Mouse (Mus musculus): Measurements from ENCODE around the gene Vmn2r40.
"Not testable (repeated sequence)": the region's sequence is repeated elsewhere in the genome, so short reads cannot be mapped to it uniquely, and the experiment has no call there.

Vmn2r40 gene

DNA sequence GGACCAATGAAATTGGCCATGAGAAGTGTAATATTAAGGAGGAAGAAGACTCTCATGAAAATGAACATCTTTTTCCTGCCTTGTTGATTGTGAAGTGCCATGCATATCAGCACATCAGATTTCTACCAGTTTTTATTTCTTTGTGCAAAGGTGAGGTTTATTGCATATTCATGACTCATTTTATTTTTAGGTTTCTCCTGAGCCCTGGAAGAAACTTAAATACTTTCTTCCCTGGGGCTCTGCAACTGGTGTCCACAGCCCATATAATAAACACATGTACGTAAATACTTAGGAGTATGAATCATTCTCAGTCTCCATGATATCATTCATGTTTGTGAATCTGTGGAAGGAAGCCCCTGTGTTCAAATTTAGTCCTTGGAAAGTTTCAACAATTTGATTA, at the start of gene Vmn2r40:
Gene Vmn2r40, minus strand, starts transcription at position 101 of the 400 bp plus-strand sequence.
- DNase-seq (ENCODE audit: inconsistent age in 2 of 2, low spot score in 1 of 2) = not testable (repeated sequence)

All from adrenal gland, adult (tissue).